Mouse (Mus musculus) layer of hippocampus, adult 9-11 months (tissue): Measurements from ENCODE around the gene Intu.

Source experiments
- DNase-seq: peaks from one replicate; pipeline ENCODE4 v3.0.0; 2022

Gene Intu

GRCm38 (mm10) chr3:40685855-40686515 is 154.9 kb downstream of the Intu start:
- no peak for DNase-seq

GRCm38 (mm10) chr3:40686836-40687235 is 155.8 kb downstream of the Intu start:
- DNase-seq = no peak

- no peak for DNase-seq
Observed at GRCm38 (mm10) chr3:40687588-40687987, 156.5 kb downstream of the Intu start.

- no peak for DNase-seq
Observed at GRCm38 (mm10) chr3:40691566-40691965, 160.5 kb downstream of the Intu start.

GRCm38 (mm10) chr3:40693435-40693834 is 162.3 kb downstream of the Intu start:
- DNase-seq = no peak

- no peak for DNase-seq
Observed at GRCm38 (mm10) chr3:40693960-40694359, 162.9 kb downstream of the Intu start.

- no peak for DNase-seq
Observed at GRCm38 (mm10) chr3:40694438-40694837, 163.4 kb downstream of the Intu start.

GRCm38 (mm10) chr3:40695162-40695561 is 164.1 kb downstream of the Intu start:
- no peak for DNase-seq

- no peak for DNase-seq
Observed at GRCm38 (mm10) chr3:40698834-40699233, 167.7 kb downstream of the Intu start.

GRCm38 (mm10) chr3:40704816-40705430 is 173.8 kb downstream of the Intu start:
- no peak for DNase-seq

- DNase-seq = no peak
Observed at GRCm38 (mm10) chr3:40708655-40709054, 177.6 kb downstream of the Intu start, which contains the start of gene Slc25a31. TSS of gene Slc25a31 (plus strand) at chr3:40708855.

GRCm38 (mm10) chr3:40716056-40716455 is 185.0 kb downstream of the Intu start:
- no peak for DNase-seq

GRCm38 (mm10) chr3:40719022-40719421 is 187.9 kb downstream of the Intu start:
- no peak for DNase-seq

GRCm38 (mm10) chr3:40738381-40738912 is 207.4 kb downstream of the Intu start:
- no peak for DNase-seq

- DNase-seq = no peak
Observed at GRCm38 (mm10) chr3:40744024-40744835, 213.1 kb downstream of the Intu start, which contains the start of gene Hspa4l. TSS of gene Hspa4l (plus strand) at chr3:40744495.

- DNase-seq = peak; percentile 91
Observed at GRCm38 (mm10) chr3:40744836-40745660, 214.0 kb downstream of the Intu start.

- DNase-seq = no peak
Observed at GRCm38 (mm10) chr3:40745661-40746547, 214.8 kb downstream of the Intu start.
